Mouse (Mus musculus) hindbrain, embryonic 15.5 days (tissue): ENCODE data around the gene Tmem185b. TPM values are rescaled to one million over a fixed set of nuclear protein-coding genes. Genes with fewer than 3 reads are reported as not detected.

Source experiments
- ATAC-seq: fragments of 200-750 bp; cut with Nextera tagmentation; 2 replicates; pipeline ENCODE4 v1.8.0; 2017; ENCODE audit warnings: low read depth, moderate number of reproducible peaks, moderate TSS enrichment; ENCODE audit not compliant: low FRiP score
- H3K27ac ChIP-seq: fragments of 300-500 bp; sonication (generic); replicated peaks from 2 replicates; pipeline ENCODE4 v1.5.1; 2015; ENCODE audit warnings: mild to moderate bottlenecking, inconsistent platforms
- H3K27me3 ChIP-seq: fragments of 300-500 bp; sonication (generic); 2 replicates; pipeline ENCODE4 v1.6.1; 2015; ENCODE audit warnings: control low read depth, inconsistent platforms
- H3K36me3 ChIP-seq: fragments of 300-500 bp; sonication (generic); 2 replicates; pipeline ENCODE4 v1.6.1; 2015; ENCODE audit warnings: control low read depth, inconsistent platforms
- H3K4me1 ChIP-seq: fragments of 300-500 bp; sonication (generic); replicated peaks from 2 replicates; pipeline ENCODE4 v1.6.1; 2015; ENCODE audit warnings: control low read depth, inconsistent platforms
- H3K4me2 ChIP-seq: fragments of 300-500 bp; sonication (generic); 2 replicates; pipeline ENCODE4 v1.6.1; 2015; ENCODE audit warnings: moderate library complexity, mild to moderate bottlenecking, inconsistent platforms
- H3K4me3 ChIP-seq: fragments of 300-500 bp; sonication (generic); 2 replicates; pipeline ENCODE4 v1.5.1; 2015; ENCODE audit warnings: mild to moderate bottlenecking, inconsistent platforms
- H3K9ac ChIP-seq: fragments of 300-500 bp; sonication (generic); 2 replicates; pipeline ENCODE4 v1.6.1; 2015; ENCODE audit warnings: inconsistent platforms
- H3K9me3 ChIP-seq: fragments of 300-500 bp; sonication (generic); 2 replicates; pipeline ENCODE4 v1.6.1; 2016; ENCODE audit warnings: control low read depth, inconsistent platforms
- WGBS: fragments of 180-500 bp; shearing (Covaris S2); methylation state at CpG from one replicate; pipeline ENCODE4 v1.1.7; 2015; 5-methylcytosine and 5-hydroxymethylcytosine counted together
- polyA plus RNA-seq: library from polyadenylated mRNA; unstranded; fragments of >200 nt; fragmentation: Nextera tagmentation; extraction: Ambion mirVana; gene quantifications from 2 replicates; pipeline ENCODE4 v1.2.1, GENCODE M21; 2015

Gene Tmem185b
- polyA plus RNA-seq, 1 experiment from 2014 or later = 17.3 TPM

GRCm38 (mm10) chr1:119570134-119570533 is 44.2 kb downstream of the Tmem185b start:
- no peak overlapping the region for H3K4me2 ChIP-seq
- no peak overlapping the region for H3K4me3 ChIP-seq
- ATAC-seq = no peak
- H3K36me3 ChIP-seq = peaks cover 5% of the 10 kb centered on the region; the same call in 1 of the 2 replicates
- H3K27ac ChIP-seq = no peak overlapping the region
- no peaks in the 10 kb centered on the region for H3K27me3 ChIP-seq
- H3K9me3 ChIP-seq = no peaks in the 10 kb centered on the region
- H3K9ac ChIP-seq = no peak overlapping the region
- 81% methylated on average over 1 of the region's 1 CpGs for WGBS
- no peaks in the 10 kb centered on the region for H3K4me1 ChIP-seq

Other genes with a start within 250 kb of the Tmem185b start
- 2.2 and 3.0 TPM in 2 replicates for gene Inhbb, start 103.9 kb upstream of the Tmem185b start, polyA plus RNA-seq
- gene Ralb, start 21.4 kb upstream of the Tmem185b start, polyA plus RNA-seq = 63.1 and 64.7 TPM in 2 replicates
- gene Epb41l5, start 122.8 kb downstream of the Tmem185b start, polyA plus RNA-seq = 17.6 and 20.6 TPM in 2 replicates